Mouse (Mus musculus) forelimb bud, embryonic 11.5 days (tissue): ENCODE data around the gene Vps13d.
A peak's percentile ranks its signal among the peaks of the same experiment; 100 is the strongest.

Experiments used
- DNase-seq: peaks from one replicate; pipeline ENCODE4 v3.0.0-alpha.2; 2012; ENCODE audit warnings: low read depth, low spot score

The Vps13d gene

GRCm38 (mm10) chr4:145150345-145151102 lies 44.3 kb downstream of the Vps13d start:
- no peak for DNase-seq

- no peak for DNase-seq
Observed at GRCm38 (mm10) chr4:145147006-145147961, 47.5 kb downstream of the Vps13d start.

GRCm38 (mm10) chr4:145143533-145143932 lies 51.3 kb downstream of the Vps13d start:
- no peak for DNase-seq

GRCm38 (mm10) chr4:145136705-145137104 lies 58.1 kb downstream of the Vps13d start:
- no peak for DNase-seq

GRCm38 (mm10) chr4:145135473-145135872 lies 59.3 kb downstream of the Vps13d start:
- no peak for DNase-seq

- no peak for DNase-seq
Observed at GRCm38 (mm10) chr4:145130772-145131171, 64.0 kb downstream of the Vps13d start.

- no peak for DNase-seq
Observed at GRCm38 (mm10) chr4:145129956-145130548, 64.8 kb downstream of the Vps13d start.

GRCm38 (mm10) chr4:145125463-145126220 lies 69.2 kb downstream of the Vps13d start:
- no peak for DNase-seq

- peak; percentile 18 for DNase-seq
Observed at GRCm38 (mm10) chr4:145124419-145124818, 70.4 kb downstream of the Vps13d start.

GRCm38 (mm10) chr4:145111641-145112040 lies 83.2 kb downstream of the Vps13d start:
- peak; percentile 51 for DNase-seq

- no peak for DNase-seq
Observed at GRCm38 (mm10) chr4:145110736-145111135, 84.1 kb downstream of the Vps13d start.

- no peak for DNase-seq
Observed at GRCm38 (mm10) chr4:145106796-145107195, 88.0 kb downstream of the Vps13d start.

GRCm38 (mm10) chr4:145105319-145105718 lies 89.5 kb downstream of the Vps13d start:
- DNase-seq, result no peak

GRCm38 (mm10) chr4:145104917-145105316 lies 89.9 kb downstream of the Vps13d start:
- no peak for DNase-seq

GRCm38 (mm10) chr4:145103617-145104016 lies 91.2 kb downstream of the Vps13d start:
- no peak for DNase-seq

GRCm38 (mm10) chr4:145101823-145102718 lies 92.7 kb downstream of the Vps13d start:
- DNase-seq, result no peak

- no peak for DNase-seq
Observed at GRCm38 (mm10) chr4:145099853-145100252, 95.0 kb downstream of the Vps13d start.

GRCm38 (mm10) chr4:145099344-145099743 lies 95.5 kb downstream of the Vps13d start:
- DNase-seq, result no peak

GRCm38 (mm10) chr4:145097974-145098373 lies 96.8 kb downstream of the Vps13d start:
- DNase-seq, result no peak

- no peak for DNase-seq
Observed at GRCm38 (mm10) chr4:145096481-145097039, 98.2 kb downstream of the Vps13d start.
